Mouse (Mus musculus) thymus, adult 2 months (tissue): Measurements from ENCODE around the gene Mt4.

Source experiments
- CTCF ChIP-seq: fragments of 200-500 bp; IDR thresholded peaks from 2 replicates; pipeline ENCODE4 v1.5.1; 2012; ENCODE audit warnings: mild to moderate bottlenecking, control low read depth, low read length, moderate library complexity, borderline replicate concordance; ENCODE audit not compliant: control insufficient read depth, poor library complexity, insufficient read depth; ENCODE audit errors: extremely low read depth
- POLR2A ChIP-seq: fragments of 200-500 bp; IDR thresholded peaks from 2 replicates; pipeline ENCODE4 v1.6.1; 2012; ENCODE audit warnings: mild to moderate bottlenecking, low read length, control low read depth, moderate library complexity; ENCODE audit not compliant: control insufficient read depth, poor library complexity, insufficient read depth; ENCODE audit errors: extremely low read depth

GRCm38 (mm10) chr8:94110526-94111177, 26.3 kb upstream of the Mt4 start:
- TF ChIP-seq POLR2A (no peak), CTCF (no peak)
